Mouse (Mus musculus) right cerebral cortex, postnatal 4 days (tissue): ENCODE data around the gene Zfp827.

Experiments used
- DNase-seq: peaks from one replicate; pipeline ENCODE4 v3.0.0-alpha.2; 2022

The Zfp827 gene

DNA sequence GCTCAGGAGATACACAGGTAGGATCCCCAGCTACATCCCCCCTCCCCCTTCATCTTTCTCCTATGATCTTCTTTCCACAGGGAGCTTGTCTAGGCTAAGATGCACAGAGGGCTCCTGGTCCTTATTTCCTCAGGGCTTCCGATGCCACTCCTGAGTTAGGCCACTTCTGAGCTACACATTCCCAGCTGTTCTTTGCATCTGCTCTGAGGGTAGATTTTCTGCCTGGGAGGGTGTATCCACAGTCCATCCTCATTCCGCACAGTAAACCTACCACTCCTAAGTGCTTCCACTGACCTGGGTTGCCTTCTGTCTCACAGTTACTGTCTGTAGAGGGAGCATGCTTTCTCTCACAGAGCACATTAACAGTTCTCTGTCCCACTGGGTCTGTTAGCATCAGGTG, 37.7 kb downstream of the Zfp827 start:
- DNase-seq, result no peak

DNA sequence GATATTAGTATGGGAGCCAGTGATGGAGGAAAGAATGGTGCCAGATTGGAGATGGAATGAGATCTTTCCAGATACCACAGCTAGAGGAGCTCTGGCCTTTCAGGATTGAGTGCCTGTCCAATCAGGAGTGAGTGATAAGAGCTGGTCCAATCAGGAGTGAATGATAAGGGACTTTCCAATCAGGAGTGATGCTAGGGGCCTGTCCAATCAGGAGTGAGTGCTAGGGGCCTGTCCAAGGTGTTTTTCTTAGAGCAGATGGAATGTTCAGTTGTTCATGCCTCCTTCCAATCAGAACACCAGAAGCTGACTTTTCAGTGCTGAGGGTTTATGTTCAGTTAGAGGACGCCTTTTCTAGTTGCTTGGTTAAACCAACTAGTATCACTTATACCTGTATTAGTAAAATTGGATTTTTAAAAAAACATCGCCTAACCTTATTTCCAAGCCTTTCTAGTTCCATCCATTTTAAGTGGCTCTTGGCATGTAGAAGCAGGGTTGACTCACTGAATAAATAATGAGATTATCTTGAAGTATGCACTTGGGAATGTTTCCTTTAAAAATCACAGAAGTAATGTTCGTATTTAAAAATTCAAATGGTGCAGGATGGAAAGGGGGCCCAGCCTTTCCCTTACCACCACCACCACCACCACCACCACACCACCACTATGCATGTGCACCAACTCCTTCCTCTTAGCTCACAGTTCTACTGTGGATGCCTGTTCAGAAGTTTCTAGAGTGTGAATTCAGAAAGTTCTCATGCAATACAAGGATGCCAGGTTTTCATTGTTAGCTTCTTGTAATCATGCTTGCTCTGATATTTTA, 39.8 kb downstream of the Zfp827 start:
- DNase-seq, result no peak

DNA sequence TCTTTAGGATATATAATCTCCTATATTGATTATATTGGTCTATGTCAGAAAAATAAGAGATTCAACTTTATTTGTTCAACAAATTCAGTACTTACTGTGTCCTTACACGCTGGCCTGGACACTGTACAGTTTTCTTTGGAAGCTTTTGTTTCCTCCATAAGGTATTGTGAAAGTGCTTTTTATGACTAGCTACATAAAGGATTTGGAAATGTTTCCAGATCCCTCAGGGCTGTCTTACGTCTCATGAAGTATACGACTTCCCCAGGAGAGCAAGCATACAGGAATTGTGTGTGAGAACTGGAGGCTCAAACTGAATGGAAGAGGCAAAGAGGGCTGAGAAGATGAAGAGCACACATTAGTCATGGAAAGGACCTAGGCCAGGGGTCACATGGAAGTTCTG, 45.1 kb downstream of the Zfp827 start:
- DNase-seq, result no peak

DNA sequence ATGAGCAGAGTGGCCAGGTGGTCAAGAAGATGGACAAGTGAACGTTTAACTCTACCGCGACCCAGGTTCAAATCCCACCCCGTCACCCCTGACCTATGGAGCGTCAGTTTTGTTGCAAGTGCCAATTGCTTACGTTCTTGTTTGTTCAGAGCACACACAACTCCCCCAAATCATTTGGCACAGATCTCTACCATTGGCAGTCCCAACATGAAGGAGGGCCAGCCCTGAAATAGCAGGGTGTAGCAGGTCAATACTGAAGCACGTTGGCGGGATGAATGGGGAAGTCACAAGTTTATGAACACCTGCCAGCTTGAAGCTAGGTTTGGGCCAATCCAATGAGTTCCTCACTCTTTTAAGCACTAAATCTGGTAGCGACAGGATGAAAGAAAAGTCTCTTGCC, 46.7 kb downstream of the Zfp827 start:
- DNase-seq, result no peak

DNA sequence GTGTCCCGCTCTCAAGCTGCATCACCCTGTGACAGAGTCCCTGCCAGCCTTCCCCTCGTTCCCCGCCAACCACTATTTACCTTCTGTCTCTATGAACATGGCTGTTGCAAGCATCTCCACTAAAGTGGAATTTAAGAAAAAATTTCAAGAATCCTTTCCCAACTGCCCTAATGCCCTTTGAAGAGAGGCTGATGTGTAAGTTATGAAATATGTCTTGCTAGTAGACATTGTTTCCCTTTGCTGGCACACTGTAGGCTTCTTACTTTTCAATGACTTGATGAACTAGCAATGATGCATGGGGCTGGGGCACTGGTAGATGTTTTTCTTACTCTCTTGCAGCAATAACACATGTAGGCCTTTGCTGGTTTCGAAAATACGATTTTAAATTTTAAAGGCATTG, 49.0 kb downstream of the Zfp827 start:
- DNase-seq, result no peak

DNA sequence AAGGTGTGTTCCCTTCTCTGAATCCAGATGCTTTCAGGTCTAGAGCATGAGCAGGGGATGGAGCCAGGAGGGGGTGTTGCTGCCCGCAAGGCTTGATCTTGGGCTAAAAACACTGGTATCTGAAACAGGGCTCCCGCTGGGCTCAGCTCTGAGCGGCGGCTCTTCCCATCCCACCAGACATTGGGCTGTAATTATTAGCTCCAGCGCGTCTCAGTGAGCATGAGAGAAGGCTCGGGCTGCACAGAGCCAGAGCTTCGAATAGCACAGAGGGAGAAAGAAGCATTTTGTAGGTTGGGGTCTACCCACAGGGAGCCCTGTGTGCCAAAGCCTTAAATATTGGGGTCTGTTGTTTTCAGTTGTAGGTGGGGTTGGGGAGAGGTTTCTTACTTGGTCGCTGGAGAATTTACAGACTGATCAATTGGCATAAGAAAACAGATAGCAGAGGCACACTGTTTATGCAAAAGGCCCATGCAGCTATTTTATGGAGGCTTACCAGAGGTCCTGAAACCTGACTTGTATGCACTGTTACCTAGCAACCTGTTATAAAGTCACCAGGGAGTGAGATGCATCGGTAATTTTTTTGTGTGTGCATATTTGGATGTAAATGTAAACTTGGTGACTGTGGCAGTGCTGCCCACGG, 50.4 kb downstream of the Zfp827 start:
- no peak for DNase-seq

DNA sequence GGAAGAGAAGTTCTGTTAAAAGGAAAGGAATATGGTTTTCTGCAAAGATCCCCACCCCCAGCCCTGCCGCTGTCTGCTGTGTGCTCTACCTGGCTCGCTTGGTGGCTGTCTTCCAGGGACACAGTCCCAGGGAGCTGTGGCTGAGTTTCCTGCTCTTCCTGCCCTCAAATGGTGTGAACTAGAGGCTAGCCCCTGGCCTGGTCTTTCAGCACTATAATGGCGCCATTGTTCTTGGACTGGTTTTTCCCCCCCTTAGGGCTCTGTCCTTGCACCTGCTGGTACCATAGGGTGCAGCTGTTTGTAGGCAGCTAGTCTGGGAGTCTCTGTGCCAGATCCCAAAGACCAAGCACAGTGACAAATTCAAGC, 50.9 kb downstream of the Zfp827 start:
- no peak for DNase-seq

DNA sequence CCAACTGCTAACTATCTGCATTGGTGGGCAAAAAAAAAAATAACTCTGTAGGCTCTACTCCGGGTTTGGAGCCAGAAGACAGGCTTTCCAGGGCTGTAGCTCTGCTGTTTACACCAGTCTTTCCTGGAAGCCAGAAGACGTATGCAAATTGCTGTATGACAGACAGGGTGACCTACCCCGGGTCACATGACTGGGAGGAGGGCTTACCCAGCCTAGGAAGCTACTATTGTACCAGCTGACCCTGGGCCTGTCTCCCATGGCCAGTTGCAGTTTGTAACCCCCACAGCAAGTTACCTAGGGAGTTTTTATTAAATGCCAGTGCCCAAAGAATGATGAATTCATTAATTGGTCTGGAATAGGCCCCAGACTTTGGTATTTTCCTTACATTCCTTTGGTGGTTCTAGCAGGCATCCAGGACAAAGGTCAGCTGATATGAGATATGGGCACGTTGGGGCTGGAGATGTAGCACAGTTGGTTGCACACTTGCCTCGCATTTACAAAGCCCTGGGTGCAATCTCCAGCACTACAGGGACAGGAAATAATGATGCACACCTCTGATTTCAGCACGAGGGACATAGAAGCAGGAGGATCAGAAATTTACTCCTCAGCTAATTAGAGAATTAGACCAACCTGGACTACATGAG, 52.0 kb downstream of the Zfp827 start:
- no peak for DNase-seq

DNA sequence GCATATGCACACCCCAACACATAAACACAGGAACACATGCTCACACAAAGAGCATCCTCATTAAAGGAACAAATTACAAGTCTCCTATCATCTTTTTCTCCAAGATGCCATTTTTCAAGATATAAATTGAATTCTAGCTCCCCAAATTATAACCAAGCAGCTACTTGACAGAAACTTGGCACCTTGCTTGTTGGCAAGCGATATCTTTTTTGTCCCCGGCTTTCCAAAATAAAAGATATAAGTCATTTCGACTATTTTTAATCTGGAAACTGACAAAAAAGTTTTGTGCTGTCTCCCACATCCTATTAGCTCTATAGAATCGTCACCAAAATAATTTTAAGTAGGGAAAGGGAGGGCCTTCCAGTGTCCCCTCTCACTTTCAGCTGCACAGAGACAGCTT, 53.1 kb downstream of the Zfp827 start:
- DNase-seq, result no peak

DNA sequence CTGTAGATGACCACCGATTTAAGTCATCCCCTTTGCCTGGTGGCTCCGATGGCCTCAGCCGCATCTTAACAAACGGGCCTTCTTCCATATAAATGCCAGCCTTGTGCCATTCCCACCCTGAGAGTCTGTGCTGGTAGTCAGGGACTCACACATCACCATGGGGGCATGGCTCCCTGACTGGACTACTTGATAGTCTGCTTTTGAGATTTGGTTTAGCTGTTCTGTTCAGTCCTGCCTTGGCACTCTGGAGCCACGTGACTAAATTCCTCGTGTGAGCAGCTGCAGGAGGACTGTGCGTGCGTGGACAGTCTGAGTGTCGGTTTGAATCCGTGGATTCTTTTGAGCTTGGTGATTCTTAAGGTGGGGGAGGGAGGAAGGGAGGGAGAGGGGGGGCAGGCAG, 53.7 kb downstream of the Zfp827 start:
- no peak for DNase-seq

DNA sequence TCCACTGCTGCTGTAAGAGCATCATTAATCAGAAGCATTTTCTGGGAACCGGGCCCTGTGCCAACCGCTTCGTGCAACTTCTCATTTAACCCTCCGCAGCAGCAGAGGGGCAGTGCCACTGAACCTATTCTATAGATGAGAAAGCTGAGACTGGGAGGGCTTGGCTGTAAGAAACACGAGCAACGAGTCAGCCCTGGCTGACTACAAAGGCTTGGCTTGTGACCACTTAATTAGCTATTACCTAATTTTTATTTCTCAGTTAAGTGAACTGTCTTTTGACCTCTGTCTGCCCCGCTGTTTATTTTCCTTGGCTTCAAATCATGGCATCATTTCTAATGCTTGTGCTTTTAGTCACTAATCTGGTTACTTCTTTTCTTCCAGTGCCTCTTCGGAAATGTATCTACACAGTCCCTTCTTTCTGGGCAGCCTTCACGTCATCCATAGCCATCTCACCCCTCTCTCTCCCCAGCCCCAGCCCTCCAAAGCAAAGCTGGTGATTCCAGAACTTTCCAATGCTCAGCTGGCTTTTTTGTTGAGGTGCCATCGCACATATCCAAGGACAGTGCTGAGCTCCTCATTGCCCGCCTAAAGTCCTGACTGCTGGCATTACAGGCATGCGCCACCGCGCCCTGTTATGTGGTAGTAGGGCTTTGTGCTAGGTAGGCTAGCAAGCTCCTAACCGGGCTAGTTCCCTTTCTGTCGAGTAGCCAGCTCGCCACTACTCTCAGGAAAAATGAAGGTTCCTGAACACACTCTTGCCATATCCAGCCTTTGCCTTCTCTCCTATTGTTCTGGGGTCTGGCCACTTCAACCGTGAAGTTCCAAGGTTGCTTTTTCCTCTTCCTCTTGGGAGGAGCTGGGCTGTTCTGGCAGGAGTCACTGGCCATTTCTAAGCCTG, 55.5 kb downstream of the Zfp827 start:
- DNase-seq, result peak; percentile 55

DNA sequence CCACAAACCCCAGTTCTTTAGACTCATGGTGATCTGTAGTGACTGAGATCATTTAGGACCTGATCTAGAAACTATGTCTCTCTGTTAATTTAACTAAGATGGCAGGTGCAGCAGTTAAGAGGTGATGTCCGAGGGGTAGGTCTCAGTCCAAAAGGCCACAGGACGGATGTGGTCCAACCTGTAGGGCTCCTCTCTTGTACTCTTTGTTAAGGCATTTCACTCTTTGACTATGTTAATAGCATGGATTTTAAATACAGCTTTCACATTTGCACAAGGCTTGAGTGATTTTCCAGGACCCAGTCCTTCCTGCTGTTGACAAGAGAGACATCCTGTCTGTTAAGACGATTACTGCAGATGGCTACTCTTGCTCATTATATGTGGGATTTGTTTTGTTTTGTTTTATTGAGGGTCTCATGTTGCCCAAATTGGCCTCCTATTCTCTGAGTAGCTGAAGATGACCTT, 56.2 kb downstream of the Zfp827 start:
- DNase-seq, result no peak

DNA sequence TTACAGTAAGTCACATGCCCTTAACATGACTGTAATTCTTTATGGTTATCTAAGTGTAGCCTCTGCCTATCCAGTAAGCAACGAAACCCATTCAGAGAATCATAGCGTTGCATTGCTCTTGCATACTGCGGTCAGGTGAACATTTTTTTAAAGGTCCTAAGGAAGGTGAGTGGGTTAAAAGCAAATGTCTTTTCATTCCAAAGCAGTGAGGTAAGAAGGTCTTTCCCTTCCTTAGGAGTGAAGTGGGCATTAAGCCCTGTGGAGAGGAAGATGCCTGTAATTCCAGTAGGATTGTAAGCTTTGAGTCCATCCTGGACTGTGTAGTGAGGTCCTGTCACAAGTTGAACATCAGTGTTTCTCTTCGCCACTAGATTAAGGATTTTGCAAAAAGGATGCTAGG, 66.2 kb downstream of the Zfp827 start:
- DNase-seq, result no peak

DNA sequence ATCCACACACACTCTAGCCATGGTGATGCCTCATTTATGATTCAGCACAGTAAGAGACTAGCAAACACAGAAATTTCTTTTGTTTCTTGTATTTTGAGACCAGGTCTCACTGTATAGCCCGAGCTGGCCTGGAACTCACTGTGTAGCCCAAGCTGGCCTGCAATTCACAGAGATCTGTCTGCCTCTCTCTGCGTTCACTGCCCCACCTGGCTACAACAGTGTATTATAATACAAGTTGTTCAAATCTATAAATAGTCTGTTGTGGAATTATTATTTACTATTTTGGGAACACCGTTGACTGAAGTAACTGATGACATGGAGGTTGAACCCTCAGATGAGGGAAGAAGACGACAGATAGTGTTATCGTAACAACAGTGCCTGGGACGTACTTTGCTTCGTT, 66.9 kb downstream of the Zfp827 start:
- no peak for DNase-seq

DNA sequence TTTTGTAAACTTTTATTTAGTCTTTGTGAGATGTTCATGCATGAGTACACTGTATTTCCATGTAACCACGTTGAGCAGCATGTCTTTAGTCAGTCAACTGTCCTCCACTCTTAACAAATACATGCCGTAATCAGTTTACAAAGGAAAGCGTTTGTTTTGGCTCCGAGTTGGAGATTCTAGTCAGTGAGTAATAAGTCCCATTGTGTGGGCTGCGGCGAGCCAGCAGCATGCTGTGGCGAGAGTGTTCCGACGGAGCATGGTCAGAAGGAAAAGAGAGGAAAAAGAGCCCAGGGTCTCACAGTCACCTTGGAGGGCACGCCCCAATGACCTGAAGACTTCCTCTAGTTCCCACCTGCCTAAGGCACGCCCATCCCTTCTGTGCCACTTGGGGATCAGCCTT, 68.7 kb downstream of the Zfp827 start:
- DNase-seq, result no peak

DNA sequence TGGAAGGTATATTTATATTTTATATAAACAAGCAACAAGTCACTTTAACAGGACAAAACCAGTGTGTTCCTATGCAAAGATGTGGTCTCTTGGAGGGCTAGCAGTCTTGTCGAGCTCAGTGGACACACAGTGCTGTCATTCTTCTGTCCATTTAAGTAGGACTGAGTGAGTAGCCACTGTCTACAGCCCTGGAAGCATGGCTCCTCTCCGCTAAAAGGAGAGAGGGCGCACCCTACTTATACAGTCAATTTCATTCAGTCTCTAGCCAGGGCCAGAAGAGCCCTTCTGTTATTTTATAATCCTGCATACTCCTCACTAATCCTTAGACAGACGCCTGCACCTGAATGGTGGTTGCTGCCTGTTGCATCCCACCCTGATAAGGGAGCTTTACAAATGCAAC, 74.5 kb downstream of the Zfp827 start:
- DNase-seq, result no peak

DNA sequence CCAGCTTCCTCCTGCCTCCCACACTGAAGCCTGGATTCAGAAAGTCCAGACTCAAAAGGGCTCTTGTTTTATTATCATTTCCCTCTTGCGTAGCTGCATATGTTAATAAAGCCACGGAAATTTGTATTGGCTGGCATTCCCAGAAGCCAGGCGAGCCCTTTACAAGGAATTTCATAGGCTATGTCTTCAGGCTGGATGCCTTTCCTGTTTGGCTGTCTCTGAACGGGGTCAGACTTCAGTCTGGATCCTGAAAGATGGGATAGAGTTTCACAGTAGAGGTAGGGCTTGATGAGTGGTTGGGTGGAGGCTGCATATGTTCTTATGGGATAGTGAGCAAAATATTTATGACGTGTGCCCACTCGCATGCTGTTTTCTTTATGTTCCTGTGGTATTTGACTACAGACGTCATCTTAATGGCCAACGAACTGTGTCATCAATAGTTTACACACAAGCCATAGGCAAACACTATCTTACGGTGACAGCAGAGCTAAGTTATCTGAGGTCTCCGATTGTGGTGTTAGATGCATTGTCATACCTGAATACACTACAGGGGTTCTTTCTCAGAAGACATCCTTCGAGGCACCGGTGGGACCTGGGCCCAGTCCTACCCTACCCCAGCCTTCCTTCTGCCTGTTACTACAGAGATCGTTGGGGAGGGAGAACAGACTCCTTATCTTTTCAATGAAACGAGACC, 75.1 kb downstream of the Zfp827 start:
- DNase-seq, result no peak

DNA sequence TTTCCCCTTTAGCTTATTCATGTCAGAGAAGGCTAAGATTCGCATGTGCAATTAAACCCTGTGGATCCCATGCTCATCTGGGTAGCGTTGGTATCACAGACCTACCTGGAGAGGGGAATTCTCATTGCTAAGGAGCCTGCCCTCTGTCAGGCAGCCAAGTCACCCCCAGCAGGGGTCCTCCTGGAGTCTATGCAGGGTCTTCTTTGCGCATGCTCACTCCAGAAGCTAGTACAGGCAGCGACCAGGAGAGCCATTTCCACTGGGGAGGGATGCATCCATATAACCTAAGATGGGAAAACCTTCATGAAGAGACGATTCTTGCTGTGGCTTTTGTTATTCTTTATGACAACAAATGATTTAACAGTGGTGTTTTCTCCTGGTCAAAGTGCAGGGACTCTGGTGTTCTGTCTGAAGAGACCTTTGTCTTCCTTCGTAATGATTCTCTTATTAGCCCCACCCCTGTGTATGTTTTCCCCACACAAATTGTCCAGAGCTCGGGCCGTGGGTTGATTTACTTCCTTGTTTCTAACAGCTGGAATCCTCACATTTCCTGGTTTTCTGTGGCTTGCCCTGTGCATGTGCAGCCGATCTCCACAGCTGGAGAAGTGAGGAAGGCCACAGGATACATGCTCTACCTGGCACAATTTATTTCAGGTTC, 75.8 kb downstream of the Zfp827 start:
- DNase-seq, result no peak

DNA sequence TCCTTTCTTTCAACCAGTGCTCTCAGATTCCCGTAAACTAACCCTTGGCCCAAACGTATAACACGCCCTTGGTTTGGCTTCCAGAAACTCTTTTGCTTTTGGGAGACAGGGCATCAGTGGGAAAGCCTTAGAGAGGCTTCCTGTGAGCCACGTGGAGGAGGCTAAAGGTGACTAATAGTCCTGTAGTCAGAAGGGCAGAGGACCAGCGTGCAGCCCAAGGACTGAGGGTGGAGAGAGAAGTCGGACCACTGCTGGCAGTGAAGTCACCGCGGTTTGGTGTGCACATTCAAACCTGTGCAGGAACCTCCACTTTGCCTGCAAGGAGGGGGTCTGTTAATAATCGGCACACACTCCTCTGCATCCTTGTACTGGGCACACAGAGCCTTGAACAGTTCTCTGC, 76.4 kb downstream of the Zfp827 start:
- DNase-seq, result no peak

DNA sequence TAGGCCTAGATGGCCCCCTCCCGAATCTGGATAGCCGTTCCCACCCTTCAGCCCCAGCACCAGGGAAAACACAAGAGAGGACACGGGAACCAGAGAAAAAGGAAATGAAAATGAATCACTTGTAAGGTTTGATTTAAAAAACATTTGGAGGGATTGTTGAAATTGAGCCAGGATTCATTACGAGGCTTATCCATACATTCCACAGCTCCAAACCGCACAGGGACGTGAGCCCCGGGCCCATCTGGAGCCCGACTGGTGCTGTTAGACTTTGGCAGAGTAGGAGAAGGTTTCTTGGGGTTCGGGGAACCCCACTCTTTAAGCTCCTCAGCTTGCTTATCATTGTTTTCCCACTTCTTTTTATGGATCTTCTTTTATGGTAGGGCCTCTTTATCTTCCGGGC, 76.9 kb downstream of the Zfp827 start:
- DNase-seq, result no peak

DNA sequence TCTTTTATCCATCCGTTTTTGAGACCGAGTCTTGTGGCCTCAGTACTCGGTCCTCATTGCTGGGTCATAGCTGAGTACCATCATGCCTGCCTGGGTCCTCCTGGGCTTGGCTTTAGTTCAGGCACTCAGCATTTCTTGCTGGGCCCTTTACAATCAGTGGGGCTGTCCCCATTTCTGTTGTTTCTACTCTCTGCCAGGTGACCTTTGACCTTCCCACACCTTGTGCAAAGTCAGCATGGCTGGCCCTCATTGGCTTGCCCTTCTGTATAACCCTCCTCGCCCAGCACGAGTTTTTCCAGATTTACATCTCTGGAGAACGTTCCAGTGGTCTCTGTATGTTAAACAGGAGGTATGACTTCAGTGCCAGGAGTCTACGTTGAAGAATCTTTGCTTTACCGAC, 83.2 kb downstream of the Zfp827 start:
- no peak for DNase-seq

DNA sequence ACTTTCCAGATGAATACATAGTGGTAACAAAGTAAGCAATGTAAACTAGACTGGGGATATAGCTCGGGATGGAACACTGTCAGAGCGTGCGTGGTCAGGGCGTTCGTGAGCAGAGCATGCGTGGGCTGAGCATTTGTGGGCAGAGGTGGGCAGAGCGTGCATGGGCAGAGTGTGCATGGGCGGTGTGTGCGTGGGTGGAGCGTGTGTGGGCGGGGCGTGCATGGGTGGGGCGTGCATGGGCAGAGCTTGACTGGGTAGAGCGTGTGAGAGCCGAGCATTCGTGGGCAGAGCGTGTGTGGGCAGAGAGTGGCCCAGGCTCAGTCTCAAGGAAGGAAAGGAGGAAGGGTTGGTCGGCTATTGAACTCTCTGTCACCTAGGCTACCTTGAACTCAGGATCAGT, 84.2 kb downstream of the Zfp827 start:
- DNase-seq, result no peak
